Mouse (Mus musculus) kidney, embryonic 14.5 days (tissue): ENCODE measurements around the gene Mrpl1. TPM values are rescaled to one million over a fixed set of nuclear protein-coding genes. Genes with fewer than 3 reads are reported as not detected.

ENCODE experiments used
- ATAC-seq: fragments of 200-750 bp; cut with Nextera tagmentation; 2 replicates; pipeline ENCODE4 v1.8.0; 2017; ENCODE audit warnings: moderate number of reproducible peaks, mild to moderate bottlenecking, moderate TSS enrichment, moderate library complexity; ENCODE audit not compliant: low FRiP score, low TSS enrichment
- H3K27ac ChIP-seq: fragments of 300-500 bp; sonication (generic); 2 replicates; pipeline ENCODE4 v1.5.1; 2014; ENCODE audit warnings: low read depth, mild to moderate bottlenecking, low read length, moderate library complexity, mixed read lengths
- H3K27me3 ChIP-seq: fragments of 300-500 bp; sonication (generic); 2 replicates; pipeline ENCODE4 v1.6.1; 2014; ENCODE audit warnings: mild to moderate bottlenecking, low read length; ENCODE audit not compliant: control insufficient read depth, insufficient read depth
- H3K36me3 ChIP-seq: fragments of 300-500 bp; sonication (generic); 2 replicates; pipeline ENCODE4 v1.6.1; 2014; ENCODE audit warnings: low read length, mixed read lengths; ENCODE audit not compliant: control insufficient read depth, insufficient read depth
- H3K4me1 ChIP-seq: fragments of 300-500 bp; sonication (generic); 2 replicates; pipeline ENCODE4 v1.6.1; 2014; ENCODE audit warnings: low read length, mixed read lengths; ENCODE audit not compliant: control insufficient read depth, insufficient read depth
- H3K4me2 ChIP-seq: fragments of 300-500 bp; sonication (generic); replicated peaks from 2 replicates; pipeline ENCODE4 v1.6.1; 2014; ENCODE audit warnings: low read depth, mild to moderate bottlenecking, low read length
- H3K4me3 ChIP-seq: fragments of 300-500 bp; sonication (generic); 2 replicates; pipeline ENCODE4 v1.5.1; 2014; ENCODE audit warnings: mild to moderate bottlenecking, low read length
- H3K9ac ChIP-seq: fragments of 300-500 bp; sonication (generic); 2 replicates; pipeline ENCODE4 v1.6.1; 2014; ENCODE audit warnings: low read depth, mild to moderate bottlenecking, low read length, moderate library complexity
- H3K9me3 ChIP-seq: fragments of 300-500 bp; sonication (generic); 2 replicates; pipeline ENCODE4 v1.6.1; 2016; ENCODE audit warnings: low read length; ENCODE audit not compliant: control insufficient read depth
- WGBS: fragments of 180-500 bp; shearing (Covaris S2); extraction: QIAGEN DNeasy Blood & Tissue Kit; methylation state at CpG from one replicate; pipeline ENCODE4 v1.1.7; 2014; 5-methylcytosine and 5-hydroxymethylcytosine counted together
- polyA plus RNA-seq: library from polyadenylated mRNA; unstranded; fragments of >200 nt; fragmentation: Nextera tagmentation; extraction: Ambion mirVana; gene quantifications from 2 replicates; pipeline ENCODE4 v1.2.1, GENCODE M21; 2014

The Mrpl1 gene
- polyA plus RNA-seq, 1 experiment from 2014 or later, result 29.7 TPM

- Histone ChIP-seq H3K4me3 (no peak overlapping the region), H3K27me3 (no peaks in the 10 kb centered on the region), H3K4me2 (no peak overlapping the region), H3K36me3 (peaks cover 16% of the 10 kb centered on the region; the same call in 1 of the 2 replicates), H3K27ac (no peak overlapping the region), H3K9me3 (no peaks in the 10 kb centered on the region), H3K9ac (no peak overlapping the region), H3K4me1 (no peaks in the 10 kb centered on the region)
- WGBS, result 97% methylated on average over 1 of the region's 1 CpGs
- ATAC-seq, result no peak
Observed at GRCm38 (mm10) chr5:96221298-96221697, 12.0 kb downstream of the Mrpl1 start.

- no peak overlapping the region for H3K4me3 ChIP-seq
- H3K27ac ChIP-seq, result no peak overlapping the region
- H3K36me3 ChIP-seq, result peaks cover 19% of the 10 kb centered on the region; the same call in 1 of the 2 replicates
- no peaks in the 10 kb centered on the region for H3K27me3 ChIP-seq
- H3K9ac ChIP-seq, result no peak overlapping the region
- peak; percentile 57; the same call in 1 of the 2 replicates for ATAC-seq
- no peaks in the 10 kb centered on the region for H3K4me1 ChIP-seq
- H3K9me3 ChIP-seq, result no peaks in the 10 kb centered on the region
- 75% methylated on average over 5 of the region's 5 CpGs for WGBS
- no peak overlapping the region for H3K4me2 ChIP-seq
Observed at GRCm38 (mm10) chr5:96221812-96222585, 12.7 kb downstream of the Mrpl1 start.

- ATAC-seq, result no peak
Observed at GRCm38 (mm10) chr5:96222964-96223363, 13.7 kb downstream of the Mrpl1 start.

GRCm38 (mm10) chr5:96226490-96226889, 17.2 kb downstream of the Mrpl1 start:
- Histone ChIP-seq H3K4me1 (no peaks in the 10 kb centered on the region), H3K36me3 (peaks cover 32% of the 10 kb centered on the region; the same call in 1 of the 2 replicates), H3K9ac (no peak overlapping the region), H3K9me3 (no peaks in the 10 kb centered on the region), H3K4me3 (no peak overlapping the region), H3K4me2 (no peak overlapping the region), H3K27ac (no peak overlapping the region), H3K27me3 (no peaks in the 10 kb centered on the region)
- no peak for ATAC-seq
- 96% methylated on average over 8 of the region's 8 CpGs for WGBS

More at GRCm38 (mm10) chr5:96222964-96223363, 13.7 kb downstream of the Mrpl1 start:
- H3K4me1 ChIP-seq, result no peaks in the 10 kb centered on the region
- no peak overlapping the region for H3K9ac ChIP-seq
- no peak overlapping the region for H3K27ac ChIP-seq
- no peak overlapping the region for H3K4me2 ChIP-seq
- peaks cover 21% of the 10 kb centered on the region; the same call in 1 of the 2 replicates for H3K36me3 ChIP-seq
- WGBS, result over 99% methylated on average over 3 of the region's 3 CpGs
- no peaks in the 10 kb centered on the region for H3K9me3 ChIP-seq
- no peak overlapping the region for H3K4me3 ChIP-seq
- no peaks in the 10 kb centered on the region for H3K27me3 ChIP-seq

GRCm38 (mm10) chr5:96228967-96229366, 19.7 kb downstream of the Mrpl1 start:
- peaks cover 44% of the 10 kb centered on the region for H3K36me3 ChIP-seq
- H3K4me2 ChIP-seq, result no peak overlapping the region
- H3K4me1 ChIP-seq, result no peaks in the 10 kb centered on the region
- no peak for ATAC-seq
- H3K27ac ChIP-seq, result no peak overlapping the region
- H3K27me3 ChIP-seq, result no peaks in the 10 kb centered on the region
- no peak overlapping the region for H3K4me3 ChIP-seq
- 91% methylated on average over 2 of the region's 2 CpGs for WGBS
- H3K9ac ChIP-seq, result no peak overlapping the region
- no peaks in the 10 kb centered on the region for H3K9me3 ChIP-seq

GRCm38 (mm10) chr5:96238797-96239196, 29.5 kb downstream of the Mrpl1 start:
- 91% methylated on average over 5 of the region's 5 CpGs for WGBS
- no peak for ATAC-seq
- H3K9ac ChIP-seq, result no peak overlapping the region
- H3K27me3 ChIP-seq, result no peaks in the 10 kb centered on the region
- no peaks in the 10 kb centered on the region for H3K9me3 ChIP-seq
- no peak overlapping the region for H3K27ac ChIP-seq
- peaks cover 18% of the 10 kb centered on the region for H3K36me3 ChIP-seq
- H3K4me2 ChIP-seq, result no peak overlapping the region
- no peaks in the 10 kb centered on the region for H3K4me1 ChIP-seq
- no peak overlapping the region for H3K4me3 ChIP-seq

- no peak overlapping the region for H3K4me2 ChIP-seq
- H3K27ac ChIP-seq, result no peak overlapping the region
- WGBS, result 77% methylated on average over 1 of the region's 1 CpGs
- H3K4me1 ChIP-seq, result no peaks in the 10 kb centered on the region
- H3K27me3 ChIP-seq, result no peaks in the 10 kb centered on the region
- no peak for ATAC-seq
- no peak overlapping the region for H3K9ac ChIP-seq
- peaks cover 18% of the 10 kb centered on the region for H3K36me3 ChIP-seq
- H3K9me3 ChIP-seq, result no peaks in the 10 kb centered on the region
- no peak overlapping the region for H3K4me3 ChIP-seq
Observed at GRCm38 (mm10) chr5:96240856-96241255, 31.6 kb downstream of the Mrpl1 start.

- Histone ChIP-seq H3K9me3 (no peaks in the 10 kb centered on the region), H3K4me2 (no peak overlapping the region), H3K9ac (no peak overlapping the region), H3K4me3 (no peak overlapping the region), H3K27ac (no peak overlapping the region), H3K36me3 (peaks cover 10% of the 10 kb centered on the region; the same call in 1 of the 2 replicates), H3K27me3 (no peaks in the 10 kb centered on the region), H3K4me1 (no peaks in the 10 kb centered on the region)
- WGBS, result 87% methylated on average over 1 of the region's 1 CpGs
- no peak for ATAC-seq
Observed at GRCm38 (mm10) chr5:96244511-96244910, 35.2 kb downstream of the Mrpl1 start.

GRCm38 (mm10) chr5:96253995-96254394, 44.7 kb downstream of the Mrpl1 start:
- no peak for ATAC-seq
- Histone ChIP-seq H3K36me3 (no peaks in the 10 kb centered on the region), H3K9ac (no peak overlapping the region), H3K4me1 (no peaks in the 10 kb centered on the region), H3K9me3 (no peaks in the 10 kb centered on the region), H3K27ac (no peak overlapping the region), H3K4me2 (no peak overlapping the region), H3K27me3 (no peaks in the 10 kb centered on the region), H3K4me3 (no peak overlapping the region)
- 47% methylated on average over 2 of the region's 2 CpGs for WGBS
